Mouse (Mus musculus) heart, embryonic 14.5 days (tissue): ENCODE data around the gene Mex3a. TPM values are rescaled to one million over a fixed set of nuclear protein-coding genes. Genes with fewer than 3 reads are reported as not detected.
A peak's percentile ranks its signal among the peaks of the same experiment; 100 is the strongest.

Source experiments
- ATAC-seq: fragments of 200-750 bp; cut with Nextera tagmentation; 2 replicates; pipeline ENCODE4 v1.8.0; 2017; ENCODE audit warnings: low read depth, moderate TSS enrichment; ENCODE audit not compliant: insufficient number of reproducible peaks, insufficient read depth, low FRiP score
- H3K27ac ChIP-seq, 2 experiments: fragments of 200-500 bp in 1 of 2; fragments of 300-500 bp in 1 of 2; sonication (generic) in 1 of 2; replicated peaks in 1 of 2; 2 replicates each; pipeline ENCODE4 v1.5.1; 2012 to 2014; ENCODE audit warnings: low read depth in 2 of 2, low read length in 2 of 2, control low read depth in 1 of 2, mild to moderate bottlenecking in 1 of 2, mixed read lengths in 1 of 2; ENCODE audit not compliant: control insufficient read depth in 1 of 2, insufficient read depth in 1 of 2
- H3K27me3 ChIP-seq: fragments of 300-500 bp; sonication (generic); 2 replicates; pipeline ENCODE4 v1.6.1; 2014; ENCODE audit warnings: mild to moderate bottlenecking, low read length, control low read depth; ENCODE audit not compliant: control insufficient read depth, insufficient read depth
- H3K36me3 ChIP-seq: fragments of 300-500 bp; sonication (generic); 2 replicates; pipeline ENCODE4 v1.6.1; 2014; ENCODE audit warnings: mild to moderate bottlenecking, control low read depth, low read length, mixed read lengths; ENCODE audit not compliant: control insufficient read depth, insufficient read depth
- H3K4me1 ChIP-seq, 2 experiments: fragments of 200-500 bp in 1 of 2; fragments of 300-500 bp in 1 of 2; sonication (generic) in 1 of 2; 2 replicates each; pipeline ENCODE4 v1.6.1; 2012 to 2014; ENCODE audit warnings: low read length in 2 of 2, control low read depth in 1 of 2, mixed read lengths in 1 of 2; ENCODE audit not compliant: control insufficient read depth in 2 of 2, insufficient read depth in 2 of 2
- H3K4me2 ChIP-seq: fragments of 300-500 bp; sonication (generic); 2 replicates; pipeline ENCODE4 v1.6.1; 2014; ENCODE audit warnings: mild to moderate bottlenecking, low read length
- H3K4me3 ChIP-seq, 2 experiments: fragments of 200-500 bp in 1 of 2; fragments of 300-500 bp in 1 of 2; sonication (generic) in 1 of 2; 2 replicates each; pipeline ENCODE4 v1.5.1; 2012 to 2014; ENCODE audit warnings: low read length in 2 of 2, mild to moderate bottlenecking in 2 of 2, control low read depth in 1 of 2, low read depth in 1 of 2, moderate library complexity in 1 of 2; ENCODE audit not compliant: control insufficient read depth in 1 of 2, insufficient read depth in 1 of 2
- H3K9ac ChIP-seq: fragments of 300-500 bp; sonication (generic); 2 replicates; pipeline ENCODE4 v1.6.1; 2014; ENCODE audit warnings: mild to moderate bottlenecking, low read length
- H3K9me3 ChIP-seq: fragments of 300-500 bp; sonication (generic); 2 replicates; pipeline ENCODE4 v1.6.1; 2016; ENCODE audit warnings: low read length, control low read depth; ENCODE audit not compliant: control insufficient read depth
- whole genome bisulfite sequencing: fragments of 180-500 bp; shearing (Covaris S2); extraction: QIAGEN DNeasy Blood & Tissue Kit; methylation state at CpG from one replicate; pipeline ENCODE4 v1.1.7; 2014; 5-methylcytosine and 5-hydroxymethylcytosine counted together
- polyA plus RNA-seq: library from polyadenylated mRNA; unstranded; fragments of >200 nt; fragmentation: Nextera tagmentation; extraction: Ambion mirVana; gene quantifications from 2 replicates; pipeline ENCODE4 v1.2.1, GENCODE M21; 2014

The Mex3a gene
- polyA plus RNA-seq, 1 experiment from 2014 or later: 11.0 TPM

DNA sequence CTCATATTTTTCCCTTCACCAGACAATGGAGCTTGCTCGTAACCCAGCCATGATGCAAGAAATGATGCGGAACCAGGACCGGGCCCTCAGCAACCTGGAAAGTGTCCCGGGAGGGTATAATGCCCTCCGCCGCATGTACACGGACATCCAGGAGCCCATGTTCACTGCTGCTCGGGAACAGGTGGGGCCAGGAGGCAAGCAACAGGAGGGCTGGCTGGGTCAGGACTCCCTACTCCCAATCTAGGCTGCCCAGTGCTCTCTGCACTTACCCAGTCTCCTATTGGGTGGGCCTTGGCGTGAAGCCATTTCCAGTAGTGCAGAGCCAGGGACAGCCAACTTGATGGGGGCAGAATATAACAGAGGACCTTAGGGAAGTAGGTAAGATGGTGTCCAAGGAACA is 27.4 kb downstream of the Mex3a start:
- no peak overlapping the region for H3K4me2 ChIP-seq
- H3K9ac ChIP-seq: no peak overlapping the region
- H3K4me1 ChIP-seq: peaks cover 2 to 7% of the 10 kb centered on the region in 2 experiments; a peak in 3 of 4 replicates
- ATAC-seq: no peak
- H3K27me3 ChIP-seq: no peaks in the 10 kb centered on the region
- no peaks in the 10 kb centered on the region for H3K9me3 ChIP-seq
- no peak overlapping the region for H3K27ac ChIP-seq
- 95% methylated on average over 9 of the region's 9 CpGs for WGBS
- H3K4me3 ChIP-seq: no peak overlapping the region
- peaks cover 93% of the 10 kb centered on the region for H3K36me3 ChIP-seq

DNA sequence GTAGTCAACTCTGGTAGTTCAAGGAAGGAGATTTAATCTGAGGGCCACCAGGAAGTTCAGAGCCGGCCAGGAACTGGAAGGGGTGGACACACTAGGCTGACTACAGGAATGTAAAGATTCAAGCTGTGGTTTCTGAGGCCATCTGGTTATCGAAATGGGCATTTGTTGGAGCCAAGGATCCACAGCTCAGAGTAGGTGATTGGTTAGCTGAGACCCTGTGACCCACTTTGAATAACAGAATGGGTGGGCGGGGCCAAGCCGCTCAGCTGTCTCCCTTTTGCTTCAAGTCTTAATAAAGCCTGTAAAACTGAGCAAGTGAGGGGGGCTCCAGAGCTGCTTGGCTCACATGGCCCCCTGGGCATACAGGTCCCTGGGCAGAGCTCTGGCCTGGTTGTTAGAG is 29.8 kb downstream of the Mex3a start:
- H3K9ac ChIP-seq: no peak overlapping the region
- 77% methylated on average over 4 of the region's 4 CpGs for WGBS
- no peak overlapping the region for H3K4me2 ChIP-seq
- H3K9me3 ChIP-seq: no peaks in the 10 kb centered on the region
- peaks cover 100% of the 10 kb centered on the region for H3K36me3 ChIP-seq
- no peak for ATAC-seq
- H3K27ac ChIP-seq: no peak overlapping the region
- no peak overlapping the region for H3K4me3 ChIP-seq
- H3K4me1 ChIP-seq: peaks cover 0 to 3% of the 10 kb centered on the region in 2 experiments; a peak in 2 of 4 replicates
- no peaks in the 10 kb centered on the region for H3K27me3 ChIP-seq

DNA sequence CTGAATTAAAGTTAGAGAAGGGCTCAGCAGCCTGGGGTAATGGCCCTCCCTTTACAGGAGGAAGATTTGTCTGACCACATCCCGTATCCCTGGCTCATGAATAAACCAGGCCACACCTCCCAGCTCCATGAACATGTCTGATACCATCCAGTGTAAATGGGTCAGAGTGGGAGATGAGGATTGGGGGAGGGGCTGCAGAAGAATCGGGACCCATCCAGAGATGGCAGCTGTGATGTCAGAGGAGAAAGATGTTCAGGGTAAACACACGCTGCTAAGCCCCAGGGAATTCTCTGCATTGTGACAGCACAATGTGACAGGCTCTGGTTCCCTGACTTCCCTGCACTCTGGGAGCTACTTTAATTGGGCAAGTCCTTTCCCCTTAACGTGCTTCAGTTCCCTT is 31.2 kb downstream of the Mex3a start:
- Histone ChIP-seq H3K27ac (no peak overlapping the region), H3K4me3 (no peak overlapping the region), H3K9me3 (no peaks in the 10 kb centered on the region), H3K4me1 (peaks cover 0 to 3% of the 10 kb centered on the region in 2 experiments; a peak in 2 of 4 replicates), H3K36me3 (peaks cover 100% of the 10 kb centered on the region), H3K27me3 (no peaks in the 10 kb centered on the region), H3K9ac (no peak overlapping the region), H3K4me2 (no peak overlapping the region)
- WGBS: 75% methylated on average over 4 of the region's 4 CpGs
- ATAC-seq: no peak

DNA sequence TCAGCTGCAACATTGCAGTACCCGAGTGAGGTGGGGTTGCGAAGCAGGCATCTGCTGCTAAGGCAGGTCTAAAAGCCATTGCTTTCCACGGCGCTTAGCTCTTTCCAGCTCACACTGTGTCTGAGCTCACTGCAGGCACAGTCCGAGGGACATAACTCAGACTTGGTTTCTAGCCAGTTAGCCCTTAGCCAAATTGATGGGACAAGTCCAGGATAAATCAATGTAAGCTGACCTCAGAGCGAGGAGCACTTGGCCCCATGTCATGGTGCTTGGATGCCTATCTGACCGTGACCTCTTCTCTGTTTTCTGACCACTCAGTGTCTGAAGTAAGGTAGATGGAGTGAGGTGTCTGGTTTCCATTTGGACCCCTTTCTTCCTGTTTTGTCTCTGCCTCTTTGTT is 31.8 kb downstream of the Mex3a start:
- H3K36me3 ChIP-seq: peaks cover 100% of the 10 kb centered on the region
- H3K4me1 ChIP-seq: peaks cover 0 to 3% of the 10 kb centered on the region in 2 experiments; a peak in 2 of 4 replicates
- H3K9ac ChIP-seq: no peak overlapping the region
- H3K27ac ChIP-seq: no peak overlapping the region
- no peak for ATAC-seq
- H3K27me3 ChIP-seq: no peaks in the 10 kb centered on the region
- no peaks in the 10 kb centered on the region for H3K9me3 ChIP-seq
- 95% methylated on average over 7 of the region's 7 CpGs for whole genome bisulfite sequencing
- H3K4me3 ChIP-seq: no peak overlapping the region
- no peak overlapping the region for H3K4me2 ChIP-seq

DNA sequence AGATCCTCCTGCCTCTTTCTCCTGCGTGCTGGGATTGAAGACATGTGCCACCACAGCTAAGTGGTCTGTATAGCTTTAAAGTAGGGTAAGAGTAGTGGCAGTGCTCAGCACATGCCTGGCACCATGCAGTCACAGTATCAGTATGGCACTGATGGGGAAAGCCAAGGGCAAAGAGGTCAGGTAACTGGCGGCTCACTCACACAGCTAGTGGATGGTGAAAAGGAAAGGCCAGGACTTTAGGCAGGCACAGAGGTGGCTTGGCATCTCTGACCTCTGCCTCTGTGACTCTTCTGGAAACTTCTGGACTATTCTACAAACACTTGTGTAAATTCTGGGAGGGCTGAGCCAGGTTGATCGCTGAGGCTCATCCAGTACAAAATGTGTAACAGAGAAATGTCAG is 33.9 kb downstream of the Mex3a start:
- Histone ChIP-seq H3K9ac (0 out of 2 replicates have a peak overlapping the region, but pooled peaks have one; percentile 38), H3K4me3 (no peak overlapping the region), H3K27ac (peak overlapping the region in 1 of 2 experiments; percentile 33; a peak in 1 of 4 replicates), H3K9me3 (no peaks in the 10 kb centered on the region), H3K4me1 (peaks cover 0 to 3% of the 10 kb centered on the region in 2 experiments; a peak in 2 of 4 replicates), H3K36me3 (peaks cover 90% of the 10 kb centered on the region), H3K4me2 (no peak overlapping the region), H3K27me3 (no peaks in the 10 kb centered on the region)
- no peak for ATAC-seq
- WGBS: 61% methylated on average over 3 of the region's 3 CpGs

DNA sequence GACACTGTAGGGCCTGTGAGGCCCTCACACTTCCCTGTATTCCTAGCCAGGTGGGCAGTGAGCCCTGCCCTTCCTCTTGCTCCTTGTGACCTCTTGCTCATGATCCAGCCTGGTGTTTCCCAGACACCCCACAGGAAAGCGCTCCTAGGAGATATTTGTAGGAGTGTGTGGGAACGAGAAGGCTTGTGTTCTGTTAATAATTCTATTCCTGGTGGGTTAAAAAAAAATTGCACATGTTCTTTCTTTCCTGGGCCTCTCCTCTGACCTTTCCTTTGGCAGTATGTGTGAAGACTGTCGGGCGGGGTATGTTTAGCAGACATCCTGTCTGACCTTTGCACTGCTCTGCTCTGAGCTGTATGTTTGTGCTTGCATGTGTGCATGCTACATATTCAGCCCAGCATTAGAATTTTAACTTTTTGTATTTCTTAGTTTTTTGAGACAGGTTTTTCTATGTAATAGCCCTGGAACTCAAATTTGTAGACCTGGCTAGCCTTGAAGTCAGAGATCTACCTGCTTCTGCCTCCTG is 34.4 kb downstream of the Mex3a start:
- H3K27me3 ChIP-seq: no peaks in the 10 kb centered on the region
- WGBS: 78% methylated on average over 4 of the region's 4 CpGs
- no peaks in the 10 kb centered on the region for H3K9me3 ChIP-seq
- no peak overlapping the region for H3K4me2 ChIP-seq
- H3K4me3 ChIP-seq: no peak overlapping the region
- H3K9ac ChIP-seq: no peak overlapping the region
- peak overlapping the region; percentile 5 to 33; a peak in 1 of 4 replicates for H3K27ac ChIP-seq
- ATAC-seq: no peak
- H3K36me3 ChIP-seq: peaks cover 85% of the 10 kb centered on the region
- H3K4me1 ChIP-seq: peaks cover 0 to 3% of the 10 kb centered on the region in 2 experiments; a peak in 2 of 4 replicates

DNA sequence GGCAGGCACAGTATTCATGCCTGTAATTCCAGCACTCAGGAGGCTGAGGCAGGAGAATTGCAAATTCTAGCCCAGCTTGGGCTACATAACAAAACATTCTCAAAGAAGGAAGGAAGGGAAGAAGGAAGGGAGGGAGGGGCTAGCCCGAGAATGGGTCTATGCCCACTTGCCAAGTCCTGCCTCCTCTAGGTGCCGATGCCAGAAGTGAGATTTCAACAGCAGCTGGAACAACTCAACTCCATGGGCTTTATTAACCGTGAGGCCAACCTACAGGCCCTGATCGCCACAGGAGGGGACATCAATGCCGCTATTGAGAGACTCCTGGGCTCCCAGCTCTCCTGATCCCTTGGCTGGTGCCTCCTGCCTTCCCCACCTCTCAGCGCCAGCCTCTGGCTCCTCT is 35.7 kb downstream of the Mex3a start:
- H3K9ac ChIP-seq: no peak overlapping the region
- no peak overlapping the region for H3K27ac ChIP-seq
- WGBS: 89% methylated on average over 6 of the region's 6 CpGs
- H3K4me2 ChIP-seq: no peak overlapping the region
- no peaks in the 10 kb centered on the region for H3K9me3 ChIP-seq
- peaks cover 0 to 3% of the 10 kb centered on the region in 2 experiments; a peak in 2 of 4 replicates for H3K4me1 ChIP-seq
- H3K36me3 ChIP-seq: peaks cover 72% of the 10 kb centered on the region
- H3K27me3 ChIP-seq: no peaks in the 10 kb centered on the region
- no peak for ATAC-seq
- no peak overlapping the region for H3K4me3 ChIP-seq

DNA sequence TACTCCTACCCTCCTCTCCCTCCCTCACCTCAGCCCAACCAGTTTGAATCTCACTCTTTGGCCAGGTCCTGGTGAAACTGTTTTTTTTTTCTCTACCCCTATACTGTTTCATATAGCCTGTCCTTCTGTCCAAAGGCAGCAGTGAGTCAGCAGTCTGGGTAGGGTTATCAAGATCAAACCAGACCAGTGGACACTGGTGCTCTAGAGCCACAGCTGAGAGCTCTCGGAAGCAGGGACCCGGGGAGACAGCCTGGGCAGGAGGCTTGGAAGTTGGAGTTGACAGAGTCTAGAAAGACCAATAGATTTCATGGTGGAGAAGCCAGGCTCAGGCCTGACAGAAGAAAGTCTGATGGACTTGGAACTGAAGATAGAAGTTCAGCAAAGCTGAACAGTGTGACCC is 36.4 kb downstream of the Mex3a start:
- no peak overlapping the region for H3K9ac ChIP-seq
- H3K27ac ChIP-seq: no peak overlapping the region
- peaks cover 65% of the 10 kb centered on the region for H3K36me3 ChIP-seq
- no peak for ATAC-seq
- no peak overlapping the region for H3K4me2 ChIP-seq
- H3K4me3 ChIP-seq: no peak overlapping the region
- no peaks in the 10 kb centered on the region for H3K9me3 ChIP-seq
- no peaks in the 10 kb centered on the region for H3K27me3 ChIP-seq
- 94% methylated on average over 2 of the region's 2 CpGs for WGBS
- peaks cover 0 to 3% of the 10 kb centered on the region in 2 experiments; a peak in 2 of 4 replicates for H3K4me1 ChIP-seq
